Mouse (Mus musculus) testis, adult 2 months (tissue): ENCODE results near the gene Mphosph9.

Experiments used
- CTCF ChIP-seq: fragments of 200-500 bp; IDR thresholded peaks from 2 replicates; pipeline ENCODE4 v1.5.1; 2012; ENCODE audit warnings: low read depth, mild to moderate bottlenecking, inconsistent platforms, low read length, moderate library complexity; ENCODE audit not compliant: control insufficient read depth, insufficient read depth, insufficient replicate concordance
- POLR2A ChIP-seq: fragments of 200-500 bp; IDR thresholded peaks from 2 replicates; pipeline ENCODE4 v1.6.1; 2012; ENCODE audit warnings: low read depth, mild to moderate bottlenecking, inconsistent platforms, low read length, moderate library complexity; ENCODE audit not compliant: control insufficient read depth

- TF ChIP-seq CTCF: no peak
- TF ChIP-seq POLR2A: no peak
These were observed 108.3 kb downstream of the Mphosph9 start for GRCm38 (mm10) chr5:124219431-124219830.
